Mouse (Mus musculus): Measurements from ENCODE around the gene Prkca. TPM values are rescaled to one million over a fixed set of nuclear protein-coding genes. Genes with fewer than 3 reads are reported as not detected.
A peak's percentile ranks its signal among the peaks of the same experiment; 100 is the strongest.

The Prkca gene
- total and polyA plus RNA-seq, 3 experiments: 15.3 to 30.9 (median 19.9) TPM

DNA sequence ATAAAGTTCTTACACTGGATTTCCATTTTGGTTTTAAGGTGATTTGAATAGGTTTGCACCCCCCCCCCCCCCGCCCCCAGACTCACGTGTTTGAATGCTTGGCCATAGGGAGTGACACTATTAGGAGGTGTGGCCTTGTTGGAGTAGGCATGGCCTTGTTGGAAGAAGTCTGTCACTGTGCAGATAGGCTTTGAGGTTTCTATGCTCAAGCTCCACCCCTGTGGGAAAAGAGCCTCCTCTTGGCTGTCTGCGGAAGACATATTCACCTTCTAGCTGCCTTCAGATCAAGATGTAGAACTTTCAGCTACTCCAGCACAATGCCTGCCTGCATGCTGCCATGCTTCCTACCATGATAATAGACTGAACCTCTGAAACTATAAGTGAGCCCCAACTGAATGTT, 49.9 kb downstream of the Prkca start:
- peaks cover 0 to 28% of the 10 kb centered on the region in 2 experiments; a peak in 2 of 4 replicates for H3K36me3 ChIP-seq (ENCODE audit: control insufficient read depth in 1 of 2, insufficient read depth in 2 of 2, low read length in 2 of 2)
- peak; percentile 76 for DNase-seq (ENCODE audit: low read depth, low spot score)
- no peaks in the 10 kb centered on the region for H3K27me3 ChIP-seq (ENCODE audit: control insufficient read depth in 1 of 2, insufficient read depth in 2 of 2, low read length in 2 of 2)
- H3K4me3 ChIP-seq (ENCODE audit: control insufficient read depth in 1 of 2, insufficient read depth in 1 of 2, low read depth in 2 of 2, low read length in 2 of 2): no peak overlapping the region
- no peaks in the 10 kb centered on the region for H3K79me2 ChIP-seq (ENCODE audit: control insufficient read depth, insufficient read depth, low read length, poor library complexity)
- H3K4me1 ChIP-seq (ENCODE audit: control insufficient read depth in 1 of 2, insufficient read depth in 2 of 2, low read length in 2 of 2): peaks cover 9 to 21% of the 10 kb centered on the region in 2 experiments
- no peaks in the 10 kb centered on the region for H3K9me3 ChIP-seq (replicated peaks; ENCODE audit: insufficient read depth, low read length)
- H3K27ac ChIP-seq (ENCODE audit: control insufficient read depth, low read depth, low read length): no peak overlapping the region
- TF ChIP-seq MAZ (IDR thresholded peaks at IDR 0.05; ENCODE audit: low read depth, low read length) (no peak), ZNF384 (IDR thresholded peaks at IDR 0.05; ENCODE audit: low read depth, low read length) (no peak), POLR2A (IDR thresholded peaks at IDR 0.05; ENCODE audit: control insufficient read depth in 1 of 2, insufficient read depth in 1 of 2, low read depth in 1 of 2, low read length in 2 of 2, poor library complexity in 1 of 2) (no peak), GATA1 (IDR thresholded peaks at IDR 0.05; ENCODE audit: low read depth, low read length) (no peak), MAX (IDR thresholded peaks at IDR 0.05; ENCODE audit: low read length) (peak; percentile 18; the same call in 1 of the 2 replicates), MYC (IDR thresholded peaks at IDR 0.05; ENCODE audit: low read depth, low read length) (no peak), EP300 (IDR thresholded peaks at IDR 0.05; ENCODE audit: low read depth in 1 of 2, low read length in 2 of 2) (no peak), BHLHE40 (IDR thresholded peaks at IDR 0.05; ENCODE audit: borderline replicate concordance, low read depth, low read length) (peak; percentile 14; the same call in 1 of the 2 replicates), ZMIZ1 (IDR thresholded peaks at IDR 0.05; ENCODE audit: low read depth, low read length) (no peak), POLR2AphosphoS5 (IDR thresholded peaks at IDR 0.05; ENCODE audit: borderline replicate concordance, low read depth, low read length) (no peak), TAL1 (IDR thresholded peaks at IDR 0.05; ENCODE audit: low read length) (no peak), MXI1 (IDR thresholded peaks at IDR 0.05; ENCODE audit: low read depth, low read length) (0 out of 2 replicates have a peak, but pooled peaks have one; percentile 18)
- no peak overlapping the region for H3K9ac ChIP-seq (ENCODE audit: control insufficient read depth, low read depth, low read length, poor library complexity, severe bottlenecking)

DNA sequence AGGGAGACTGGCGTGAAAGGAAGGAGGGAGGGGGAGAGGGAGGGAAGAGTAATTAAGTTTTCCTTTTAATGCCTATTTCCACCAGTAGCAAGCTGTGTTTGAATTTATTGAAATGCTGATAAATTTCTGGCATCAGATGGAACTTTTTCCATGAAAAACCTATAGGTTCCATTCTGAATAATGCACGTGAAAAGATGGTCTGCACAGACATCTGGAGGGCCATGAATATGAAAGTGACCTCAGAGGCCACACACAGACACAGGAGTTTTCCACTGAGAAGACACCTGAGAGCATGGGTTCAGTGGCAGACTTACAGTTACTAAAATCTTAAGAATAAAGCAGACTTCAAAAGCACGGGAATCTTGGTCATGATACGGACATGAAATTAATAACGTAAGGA, 54.5 kb downstream of the Prkca start:
- Histone ChIP-seq H3K4me3 (ENCODE audit: control insufficient read depth in 1 of 2, insufficient read depth in 1 of 2, low read depth in 2 of 2, low read length in 2 of 2) (no peak overlapping the region), H3K36me3 (ENCODE audit: control insufficient read depth in 1 of 2, insufficient read depth in 2 of 2, low read length in 2 of 2) (peaks cover 0 to 11% of the 10 kb centered on the region in 2 experiments; a peak in 2 of 4 replicates), H3K4me1 (ENCODE audit: control insufficient read depth in 1 of 2, insufficient read depth in 2 of 2, low read length in 2 of 2) (peaks cover 0 to 16% of the 10 kb centered on the region in 2 experiments; a peak in 3 of 4 replicates), H3K27me3 (ENCODE audit: control insufficient read depth in 1 of 2, insufficient read depth in 2 of 2, low read length in 2 of 2) (no peaks in the 10 kb centered on the region), H3K9me3 (replicated peaks; ENCODE audit: insufficient read depth, low read length) (no peaks in the 10 kb centered on the region), H3K79me2 (ENCODE audit: control insufficient read depth, insufficient read depth, low read length, poor library complexity) (peaks cover 1% of the 10 kb centered on the region; the same call in 1 of the 2 replicates), H3K9ac (ENCODE audit: control insufficient read depth, low read depth, low read length, poor library complexity, severe bottlenecking) (no peak overlapping the region), H3K27ac (ENCODE audit: control insufficient read depth, low read depth, low read length) (no peak overlapping the region)
- TF ChIP-seq NELFE (IDR thresholded peaks at IDR 0.05; ENCODE audit: low read depth, low read length) (no peak), POLR2AphosphoS2 (IDR thresholded peaks at IDR 0.05; ENCODE audit: low read length) (no peak), MAZ (IDR thresholded peaks at IDR 0.05; ENCODE audit: low read depth, low read length) (no peak)
- DNase-seq (ENCODE audit: low read depth, low spot score): no peak

DNA sequence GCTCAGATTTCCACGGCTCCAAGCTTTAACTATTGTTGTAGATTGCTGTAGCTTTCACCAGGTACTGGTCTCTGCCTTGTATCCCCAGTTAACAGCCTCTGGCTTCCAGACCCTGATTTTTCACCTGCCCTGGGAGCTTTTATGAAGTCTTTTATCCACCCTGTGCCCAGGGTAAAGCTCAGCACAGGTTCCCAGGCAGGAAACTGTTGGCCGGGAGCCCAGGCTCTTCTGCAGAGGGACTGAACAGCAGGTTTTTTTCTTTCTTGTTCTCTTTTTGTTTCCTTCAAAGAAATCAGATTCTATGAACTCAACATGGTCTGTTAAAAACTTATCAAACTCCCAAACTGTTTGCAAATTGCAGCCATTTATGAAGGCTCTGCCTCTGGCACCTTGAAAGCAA, 56.4 kb downstream of the Prkca start:
- TF ChIP-seq RAD21 (IDR thresholded peaks at IDR 0.05; ENCODE audit: low read depth, low read length): no peak
- TF ChIP-seq MYC (IDR thresholded peaks at IDR 0.05; ENCODE audit: low read depth, low read length): no peak
- no peak for TF ChIP-seq NELFE (IDR thresholded peaks at IDR 0.05; ENCODE audit: low read depth, low read length)
- TF ChIP-seq ZNF384 (IDR thresholded peaks at IDR 0.05; ENCODE audit: low read depth, low read length): peak; percentile 75
- TF ChIP-seq NRF1 (IDR thresholded peaks at IDR 0.05; ENCODE audit: insufficient read depth, low read depth, low read length, poor library complexity, severe bottlenecking): no peak
- peak; percentile 54; the same call in 1 of the 2 replicates for TF ChIP-seq RCOR1 (IDR thresholded peaks at IDR 0.05; ENCODE audit: low read depth, low read length)
- no peak for TF ChIP-seq ZC3H11A (IDR thresholded peaks at IDR 0.05; ENCODE audit: low read depth, low read length)
- 0 out of 4 replicates have a peak, but pooled peaks of 1 of the 2 experiments have one; percentile 35 for TF ChIP-seq EP300 (IDR thresholded peaks at IDR 0.05; ENCODE audit: low read depth in 1 of 2, low read length in 2 of 2)
- no peak for TF ChIP-seq MAZ (IDR thresholded peaks at IDR 0.05; ENCODE audit: low read depth, low read length)
- no peak for TF ChIP-seq JUND (IDR thresholded peaks at IDR 0.05; ENCODE audit: low read depth, low read length)
- no peak for TF ChIP-seq USF1 (IDR thresholded peaks at IDR 0.05; ENCODE audit: low read depth, low read length)
- no peak for TF ChIP-seq MYB (IDR thresholded peaks at IDR 0.05; ENCODE audit: low read depth, low read length)
- Histone ChIP-seq H3K9me3 (replicated peaks; ENCODE audit: insufficient read depth, low read length) (no peaks in the 10 kb centered on the region), H3K36me3 (ENCODE audit: control insufficient read depth in 1 of 2, insufficient read depth in 2 of 2, low read length in 2 of 2) (peaks cover 0 to 6% of the 10 kb centered on the region in 2 experiments; a peak in 2 of 4 replicates), H3K27ac (ENCODE audit: control insufficient read depth, low read depth, low read length) (no peak overlapping the region), H3K4me1 (ENCODE audit: control insufficient read depth in 1 of 2, insufficient read depth in 2 of 2, low read length in 2 of 2) (peaks cover 0 to 12% of the 10 kb centered on the region in 2 experiments; a peak in 3 of 4 replicates), H3K79me2 (ENCODE audit: control insufficient read depth, insufficient read depth, low read length, poor library complexity) (peaks cover 1% of the 10 kb centered on the region; the same call in 1 of the 2 replicates), H3K4me3 (ENCODE audit: control insufficient read depth in 1 of 2, insufficient read depth in 1 of 2, low read depth in 2 of 2, low read length in 2 of 2) (no peak overlapping the region), H3K27me3 (ENCODE audit: control insufficient read depth in 1 of 2, insufficient read depth in 2 of 2, low read length in 2 of 2) (no peaks in the 10 kb centered on the region), H3K9ac (ENCODE audit: control insufficient read depth, low read depth, low read length, poor library complexity, severe bottlenecking) (no peak overlapping the region)
- peak; percentile 60 for DNase-seq (ENCODE audit: low read depth, low spot score)

All from MEL (cell line).